Mouse (Mus musculus): ENCODE data around the gene Rab8b.

GRCm38 (mm10) chr9:66952321-66952720, 32.8 kb upstream of the Rab8b start:
- TF ChIP-seq POLR2AphosphoS5 (IDR thresholded peaks at IDR 0.05; ENCODE audit: insufficient replicate concordance, low read depth, low read length) (no peak), GATA1 (IDR thresholded peaks at IDR 0.05; ENCODE audit: borderline replicate concordance, low read length) (no peak), CTCF (IDR thresholded peaks at IDR 0.05; ENCODE audit: low read depth, low read length) (no peak), GATA2 (IDR thresholded peaks at IDR 0.05; ENCODE audit: borderline replicate concordance, low read depth, low read length) (no peak)

Measured in G1E (cell line).